Mouse (Mus musculus) kidney, adult 18-20 months (tissue): ENCODE results near the gene Gsk3a.
A peak's percentile ranks its signal among the peaks of the same experiment; 100 is the strongest.

Experiments used
- DNase-seq: peaks from one replicate; pipeline ENCODE4 v3.0.0; 2021

The Gsk3a gene

GRCm38 (mm10) chr7:25237249-25238014 lies at the start of gene Gsk3a:
TSS of gene Gsk3a (minus strand) at chr7:25237851.
- DNase-seq = peak; percentile 99

- no peak for DNase-seq
Measured at GRCm38 (mm10) chr7:25286989-25287388, 49.3 kb upstream of the Gsk3a start.

GRCm38 (mm10) chr7:25285511-25286238 lies 48.0 kb upstream of the Gsk3a start:
- DNase-seq = no peak

GRCm38 (mm10) chr7:25284766-25285165 lies 47.1 kb upstream of the Gsk3a start:
- DNase-seq = no peak

- DNase-seq = no peak
Measured at GRCm38 (mm10) chr7:25284171-25284570, 46.5 kb upstream of the Gsk3a start.

GRCm38 (mm10) chr7:25283637-25284036 lies 46.0 kb upstream of the Gsk3a start:
- no peak for DNase-seq

GRCm38 (mm10) chr7:25282731-25283211 lies 45.1 kb upstream of the Gsk3a start:
- DNase-seq = peak; percentile 61

GRCm38 (mm10) chr7:25281734-25282601 lies 44.3 kb upstream of the Gsk3a start:
- peak; percentile 97 for DNase-seq

- DNase-seq = no peak
Measured at GRCm38 (mm10) chr7:25281166-25281733, 43.6 kb upstream of the Gsk3a start.

GRCm38 (mm10) chr7:25279861-25280791 lies 42.5 kb upstream of the Gsk3a start:
- no peak for DNase-seq

GRCm38 (mm10) chr7:25279076-25279860 lies 41.6 kb upstream of the Gsk3a start:
- DNase-seq = peak; percentile 91

- DNase-seq = peak; percentile 84
Measured at GRCm38 (mm10) chr7:25278341-25279075, 40.9 kb upstream of the Gsk3a start.

- no peak for DNase-seq
Measured at GRCm38 (mm10) chr7:25277998-25278340, 40.3 kb upstream of the Gsk3a start.

- no peak for DNase-seq
Measured at GRCm38 (mm10) chr7:25277405-25277804, 39.8 kb upstream of the Gsk3a start.

- DNase-seq = no peak
Measured at GRCm38 (mm10) chr7:25275555-25276298, 38.1 kb upstream of the Gsk3a start.

- DNase-seq = no peak
Measured at GRCm38 (mm10) chr7:25274996-25275395, 37.3 kb upstream of the Gsk3a start.

- no peak for DNase-seq
Measured at GRCm38 (mm10) chr7:25274571-25274970, 36.9 kb upstream of the Gsk3a start.

GRCm38 (mm10) chr7:25273259-25274241 lies 35.9 kb upstream of the Gsk3a start:
- DNase-seq = no peak
